Mouse (Mus musculus) layer of hippocampus, adult 18-20 months (tissue): Measurements from ENCODE around the gene Ltbr. TPM values are rescaled to one million over a fixed set of nuclear protein-coding genes. Genes with fewer than 3 reads are reported as not detected.

ENCODE experiments used
- DNase-seq, 2 experiments: peaks; one replicate each; pipeline ENCODE4 v3.0.0; 2022; ENCODE audit warnings: low spot score in 2 of 2
- long read RNA-seq: library from polyadenylated mRNA; stranded (forward); transcript quantifications from one replicate; pipeline ENCODE4 v2.0.0, GENCODE M21; 2021
- total RNA-seq, 2 experiments: library from RNA; stranded (reverse); gene quantifications; 2 replicates each; pipeline ENCODE4 v1.2.3; 2021

Gene Ltbr
- 1 to 10 TPM; 6.5 to 7.4 TPM for total RNA-seq
- long read RNA-seq, partial matches to known transcripts, result 5 of 8 reads
- long read RNA-seq, other reads (novel, unspliced or antisense), result 0 of 8 reads

DNA sequence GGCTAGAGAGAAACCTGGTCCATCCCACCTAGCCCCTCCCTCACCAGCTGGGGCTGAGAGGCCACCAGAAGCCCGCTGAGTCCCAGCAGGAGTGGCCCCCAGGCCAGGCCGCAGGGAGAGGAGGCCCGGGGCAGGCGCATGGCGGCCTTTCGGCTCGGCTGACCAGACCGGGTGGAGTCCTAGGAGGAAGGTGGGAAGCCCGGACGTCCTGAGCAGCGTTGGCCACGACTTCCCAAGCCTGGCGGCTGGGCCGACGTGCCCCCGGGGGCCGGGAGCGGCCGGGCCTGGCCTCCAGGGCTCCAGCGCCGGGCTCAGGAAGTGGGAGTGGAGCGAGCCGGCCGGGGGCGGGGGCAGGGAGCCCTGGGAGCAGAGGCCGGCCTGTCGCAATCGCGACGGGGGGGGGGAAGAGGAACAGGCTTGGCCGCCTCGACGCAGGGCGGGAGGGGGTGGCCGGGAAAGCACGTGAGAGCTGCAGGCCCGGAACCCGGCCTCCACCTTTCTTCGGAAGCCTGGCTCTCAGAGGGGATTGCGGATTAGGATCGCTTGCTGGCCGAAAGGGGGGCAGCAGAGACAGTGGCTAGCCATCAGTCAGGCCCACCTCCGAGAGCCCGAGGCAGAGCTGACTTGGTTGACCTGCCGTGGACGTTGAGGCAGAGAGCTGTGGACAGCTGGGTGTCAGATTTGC, at the start of gene Ltbr:
TSS of gene Ltbr (minus strand) at position 340 of the 685 bp plus-strand sequence.
- peak in 1 of 2 experiments; percentile 43 for DNase-seq

DNA sequence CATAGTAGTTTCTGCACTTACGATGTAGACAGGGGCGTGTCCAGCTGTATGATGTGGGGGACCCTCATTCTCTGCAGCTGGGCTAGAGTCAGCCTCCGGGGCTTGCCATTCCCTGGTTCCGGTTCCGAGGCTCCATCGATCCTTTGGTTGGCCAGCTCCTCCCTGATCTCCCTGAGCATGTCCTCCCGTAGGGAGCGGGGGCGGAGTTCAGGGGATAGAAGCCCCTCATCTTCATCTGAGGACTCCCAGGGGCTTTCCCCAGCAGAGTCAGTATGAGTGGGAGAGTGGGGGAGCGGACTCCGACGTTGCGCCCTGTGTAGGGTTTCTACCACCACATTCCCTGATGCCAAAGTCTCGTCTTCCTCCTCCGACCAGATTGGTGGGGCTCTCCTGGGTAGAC, 49.3 kb upstream of the Ltbr start:
- no peak for DNase-seq

DNA sequence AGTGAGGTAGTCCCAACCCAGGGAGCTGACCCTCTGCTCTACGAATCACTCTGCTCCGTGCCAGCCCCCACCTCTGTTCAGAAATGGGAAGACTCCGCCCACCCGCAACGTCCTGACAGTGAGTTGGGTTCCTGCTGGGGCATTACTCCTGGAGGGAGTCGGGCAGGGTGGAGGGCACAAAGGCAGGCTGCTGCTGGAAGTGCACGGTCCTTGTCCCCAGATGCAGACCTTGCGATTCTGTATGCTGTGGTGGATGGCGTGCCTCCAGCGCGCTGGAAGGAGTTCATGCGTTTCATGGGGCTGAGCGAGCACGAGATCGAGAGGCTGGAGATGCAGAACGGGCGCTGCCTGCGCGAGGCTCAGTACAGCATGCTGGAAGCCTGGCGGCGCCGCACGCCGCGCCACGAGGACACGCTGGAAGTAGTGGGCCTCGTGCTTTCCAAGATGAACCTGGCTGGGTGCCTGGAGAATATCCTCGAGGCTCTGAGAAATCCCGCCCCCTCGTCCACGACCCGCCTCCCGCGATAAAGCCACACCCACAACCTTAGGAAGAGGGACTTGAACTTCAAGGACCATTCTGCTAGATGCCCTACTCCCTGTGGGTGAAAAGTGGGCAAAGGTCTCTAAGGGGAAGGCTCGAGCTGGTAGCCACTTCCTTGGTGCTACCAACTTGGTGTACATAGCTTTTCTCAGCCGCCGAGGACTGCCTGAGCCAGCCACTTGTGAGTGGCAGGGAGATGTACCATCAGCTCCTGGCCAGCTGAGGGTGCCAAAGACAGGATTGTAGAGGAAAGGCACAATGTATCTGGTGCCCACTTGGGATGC, 48.0 kb upstream of the Ltbr start:
- DNase-seq, result peak in 1 of 2 experiments; percentile 40

DNA sequence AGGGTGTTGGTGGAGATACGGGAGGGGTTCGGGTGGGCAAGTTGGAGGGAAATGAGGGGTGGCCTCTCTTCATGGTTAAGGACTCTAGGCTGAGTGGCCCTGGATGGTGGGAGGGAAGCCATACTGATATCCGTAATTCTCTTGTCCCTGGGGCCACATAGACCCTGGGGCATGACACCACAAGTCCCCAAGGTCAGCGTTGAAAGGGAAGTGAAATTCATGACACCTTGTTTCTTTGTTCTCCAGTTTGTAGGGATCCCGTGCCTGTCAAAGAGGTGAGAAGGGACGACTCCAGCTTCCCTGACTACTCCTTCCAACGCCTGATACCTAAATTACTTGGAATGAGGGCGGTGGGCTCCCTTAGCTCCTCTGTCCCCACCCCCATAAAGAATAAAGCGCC, 47.2 kb upstream of the Ltbr start:
- no peak for DNase-seq

DNA sequence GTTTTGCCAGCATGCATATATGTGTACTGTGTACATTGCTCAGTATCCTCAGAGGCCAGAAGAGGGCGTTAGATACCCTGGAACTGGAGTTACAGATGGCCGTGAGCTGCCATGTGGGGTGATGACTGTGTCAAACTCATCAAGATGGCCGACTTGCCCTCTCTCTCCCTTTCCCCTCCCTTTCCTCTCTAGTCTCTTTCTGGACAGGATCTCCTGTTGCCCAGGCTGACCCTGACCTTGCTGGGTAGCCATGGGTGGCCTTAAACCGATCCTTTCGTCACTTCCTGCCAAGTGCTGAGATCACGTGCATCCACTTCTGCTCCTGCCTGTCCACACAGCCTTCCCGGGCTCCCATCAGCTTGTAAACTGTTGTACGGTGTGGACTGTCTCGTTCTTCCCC, 46.3 kb upstream of the Ltbr start:
- DNase-seq, result no peak

DNA sequence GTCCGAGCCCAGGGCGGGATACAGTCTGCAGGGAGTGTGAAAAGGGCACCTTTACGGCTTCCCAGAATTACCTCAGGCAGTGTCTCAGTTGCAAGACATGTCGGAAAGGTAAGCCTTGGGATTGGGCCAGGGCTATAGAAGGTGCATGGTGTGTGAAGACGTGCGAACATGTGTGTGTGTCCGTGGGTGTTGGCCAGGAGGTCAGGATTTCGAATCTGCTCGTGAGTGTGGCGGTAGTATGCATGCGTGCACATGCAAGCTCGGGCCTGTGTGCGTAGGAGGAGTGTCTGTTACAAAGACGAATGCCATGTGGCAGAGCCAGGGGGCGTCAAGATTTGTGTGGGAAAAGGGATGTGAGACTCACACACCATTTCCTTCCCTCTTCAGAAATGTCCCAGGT, 43.6 kb upstream of the Ltbr start:
- DNase-seq, result peak in 1 of 2 experiments; percentile 39

DNA sequence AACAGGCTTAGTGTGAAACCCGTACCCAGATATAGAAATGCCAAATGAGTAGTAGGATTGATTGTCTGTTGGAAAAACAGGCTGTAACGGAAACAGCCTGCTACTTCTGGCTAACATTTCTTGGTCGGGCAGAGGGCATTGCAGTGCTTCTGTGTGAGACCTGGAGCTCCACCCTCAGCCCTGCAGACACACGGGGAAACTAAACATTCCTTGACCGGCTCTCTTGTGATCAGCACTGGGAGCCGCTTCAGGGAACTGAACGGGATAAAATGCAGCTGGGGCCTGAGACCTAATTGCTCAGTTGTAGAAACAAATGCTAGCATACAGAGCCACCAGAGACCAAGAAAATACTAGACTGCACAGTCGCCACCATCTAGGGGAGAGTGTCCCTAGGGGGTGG, 42.6 kb upstream of the Ltbr start:
- DNase-seq, result no peak

DNA sequence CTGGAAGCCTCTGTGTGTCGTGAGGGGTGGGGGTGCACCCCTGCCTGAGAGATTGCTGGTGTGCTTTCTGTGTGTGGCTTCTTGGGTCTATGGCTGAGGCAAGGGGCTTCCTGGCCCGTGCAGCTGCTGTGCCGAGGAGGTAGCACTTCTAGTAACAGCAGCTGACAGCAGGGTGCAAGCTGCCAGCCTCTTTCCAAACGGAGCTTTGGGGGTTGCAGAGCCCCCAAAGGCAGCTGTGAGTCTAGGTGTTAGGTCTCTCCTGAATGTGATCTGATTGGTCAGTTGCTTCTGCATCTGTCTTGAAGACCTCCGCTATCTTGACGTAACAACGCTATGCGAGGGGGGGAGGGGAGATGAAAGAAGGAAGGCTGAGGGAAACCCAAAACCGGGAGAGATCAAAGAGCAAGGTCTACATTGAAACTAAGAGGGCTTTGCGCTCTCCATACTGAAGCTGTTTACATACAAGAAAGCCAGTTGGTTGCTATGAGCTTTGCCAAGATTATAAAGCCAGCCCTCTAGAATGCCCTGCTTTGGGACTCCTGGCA, 41.6 kb upstream of the Ltbr start:
- DNase-seq, result no peak

DNA sequence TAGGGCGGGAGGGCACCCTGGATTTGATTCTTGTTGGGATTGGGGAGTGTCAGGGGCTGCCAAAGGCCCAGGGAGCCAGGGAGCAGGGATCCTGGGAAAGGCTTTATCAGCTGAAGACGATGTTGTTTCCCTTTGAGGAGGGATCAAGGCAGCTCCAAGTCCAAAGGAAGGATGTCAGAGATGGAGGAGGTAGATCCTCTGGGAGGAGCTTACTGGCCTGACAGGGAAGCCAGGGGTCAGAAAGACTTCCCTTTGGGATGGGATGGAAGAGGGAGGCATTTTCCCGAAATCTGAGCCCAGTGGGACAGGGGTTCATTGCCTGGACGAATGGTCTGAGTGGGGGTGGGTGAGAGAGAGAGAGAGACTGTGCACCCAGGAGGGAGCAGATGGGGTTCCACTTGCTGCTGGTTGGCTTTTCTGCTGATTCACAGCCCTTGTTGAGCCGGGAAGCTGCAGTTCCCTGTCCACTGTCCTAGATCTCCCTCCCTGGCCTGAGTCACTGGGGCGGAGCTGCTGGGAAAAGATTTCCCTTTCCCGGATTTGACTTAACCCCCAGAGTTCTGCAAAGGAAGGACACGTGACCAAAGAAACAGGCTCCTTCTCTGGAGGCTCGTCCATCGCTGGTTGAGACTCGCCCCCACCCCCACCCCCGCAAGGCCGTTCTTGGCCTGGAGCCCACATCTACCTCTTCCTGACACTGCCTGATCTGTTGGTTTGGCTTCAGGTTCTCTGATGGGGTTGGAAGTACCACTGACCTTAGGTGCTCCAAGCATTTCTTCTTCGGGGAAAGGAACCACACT, 40.9 kb upstream of the Ltbr start:
- no peak for DNase-seq

DNA sequence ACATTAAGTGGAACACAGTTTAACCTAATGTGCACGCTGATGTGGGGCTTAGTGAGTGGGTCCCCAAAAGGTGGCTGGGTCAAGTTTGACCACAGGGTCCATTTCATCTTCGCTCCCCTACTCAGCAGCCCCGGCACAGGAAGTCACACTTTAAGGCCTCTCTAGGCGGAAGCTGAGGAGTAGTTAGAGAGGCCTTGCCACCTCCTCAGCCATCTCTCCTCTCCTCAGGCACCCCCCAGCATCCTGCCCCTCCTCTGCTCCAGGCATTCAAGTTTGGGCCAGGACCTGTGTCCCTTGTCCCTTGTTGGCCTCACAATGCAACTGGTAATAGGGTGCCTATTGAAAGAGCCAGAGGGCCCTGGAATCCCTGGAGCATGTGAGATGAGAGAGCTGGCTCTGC, 40.0 kb upstream of the Ltbr start:
- DNase-seq, result no peak

DNA sequence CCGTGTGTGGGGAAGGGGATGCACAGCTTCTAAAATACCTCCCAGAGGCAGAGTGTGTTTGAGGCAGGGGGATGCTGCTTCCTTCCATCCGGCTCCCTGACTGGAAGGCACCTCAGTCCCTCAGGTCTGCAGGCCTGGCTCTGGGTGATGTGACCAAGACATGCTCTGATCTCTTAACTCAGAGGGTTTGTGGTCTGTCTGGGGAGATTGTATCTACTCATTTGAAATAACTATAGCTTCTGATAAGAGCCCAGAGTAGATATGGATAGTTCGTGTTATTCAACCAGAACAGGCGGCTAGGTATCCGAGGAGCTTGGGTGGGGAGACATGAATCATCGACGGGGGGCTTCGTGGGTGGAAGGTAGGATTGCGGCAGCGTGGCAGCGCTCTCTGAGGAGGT, 39.5 kb upstream of the Ltbr start:
- no peak for DNase-seq

DNA sequence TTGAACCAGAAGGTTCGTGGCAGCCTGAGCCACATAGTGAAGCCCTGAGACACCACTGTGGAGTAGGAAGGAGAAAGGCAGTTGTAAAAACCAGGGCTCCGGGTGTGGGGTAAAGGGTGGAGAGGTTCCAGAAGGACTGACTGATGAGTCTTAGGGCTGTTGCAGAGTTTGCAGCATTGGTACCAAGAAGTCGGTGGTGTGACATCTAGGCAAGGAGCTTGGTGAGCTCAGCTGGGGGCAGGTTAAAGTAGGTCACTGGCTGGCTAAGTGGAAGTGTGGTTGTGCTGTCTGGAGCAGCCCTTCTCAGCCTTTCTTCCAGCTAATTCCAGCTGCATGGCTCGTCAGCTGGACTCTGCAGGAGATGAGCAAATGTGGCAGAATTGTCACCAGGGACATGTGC, 39.1 kb upstream of the Ltbr start:
- no peak for DNase-seq

DNA sequence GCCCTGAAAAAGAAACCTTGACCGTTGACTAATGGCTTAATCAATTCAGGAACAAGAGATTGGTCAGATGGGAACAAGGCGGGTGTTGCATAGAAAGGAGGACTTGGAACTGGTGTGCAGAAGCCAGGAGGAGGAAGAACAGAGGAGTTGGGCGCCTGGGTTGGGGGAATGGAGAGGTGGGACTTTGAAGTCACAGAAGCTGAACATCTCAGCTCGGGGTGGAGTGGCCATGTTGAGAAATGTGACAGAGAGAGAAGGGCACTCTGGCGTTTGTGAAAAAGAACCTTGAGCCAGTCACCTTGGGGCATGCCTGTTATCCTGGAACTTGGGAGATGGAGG, 38.3 kb upstream of the Ltbr start:
- DNase-seq, result no peak

DNA sequence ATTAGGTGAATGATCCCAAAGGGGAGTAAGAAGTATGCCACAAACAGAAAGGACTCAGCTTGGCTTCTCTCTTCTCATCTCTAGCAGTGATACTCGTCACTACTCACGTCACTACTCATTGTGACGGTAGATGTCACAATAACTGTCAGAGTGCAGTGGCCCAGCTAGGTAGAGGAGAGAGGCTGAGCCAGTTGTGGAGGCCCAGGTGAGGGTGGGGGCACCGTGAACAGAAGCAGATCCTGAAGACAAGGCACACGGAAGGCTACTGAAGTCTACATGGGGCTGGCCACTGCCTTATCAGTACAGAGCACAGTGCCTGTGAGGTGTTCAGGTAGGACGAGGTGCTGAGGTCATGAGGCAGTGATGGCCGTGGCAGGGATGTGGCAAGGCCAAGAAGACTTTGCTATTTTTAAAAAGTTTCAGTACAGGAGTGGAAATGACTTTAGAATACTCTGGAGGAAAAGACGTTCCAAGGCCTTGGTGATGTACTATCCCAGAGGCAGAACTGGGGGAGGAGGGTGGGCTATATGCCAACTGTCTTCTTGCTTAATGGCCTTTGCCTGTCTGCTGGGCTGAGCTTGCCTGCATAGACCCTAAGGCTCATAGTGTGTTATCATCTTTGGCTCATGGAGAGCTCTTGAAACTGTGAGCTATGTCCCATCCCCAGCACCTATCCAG, 37.8 kb upstream of the Ltbr start:
- DNase-seq, result no peak

DNA sequence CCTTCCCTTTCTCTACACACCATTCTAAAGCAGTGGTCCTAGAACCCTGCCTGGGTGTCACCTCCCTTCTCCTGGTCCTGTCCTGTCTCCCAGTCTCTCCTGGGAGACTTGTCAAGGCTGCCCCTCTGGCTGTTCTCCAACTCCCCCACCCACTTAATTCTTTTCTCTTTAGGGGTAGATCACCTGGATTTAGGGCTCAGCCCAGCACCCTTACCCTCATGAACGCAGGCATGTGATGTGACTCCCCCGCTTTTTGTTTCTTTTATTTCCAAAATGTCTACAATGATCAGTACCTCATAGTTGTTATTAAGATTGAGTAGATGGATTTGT, 37.3 kb upstream of the Ltbr start:
- no peak for DNase-seq

DNA sequence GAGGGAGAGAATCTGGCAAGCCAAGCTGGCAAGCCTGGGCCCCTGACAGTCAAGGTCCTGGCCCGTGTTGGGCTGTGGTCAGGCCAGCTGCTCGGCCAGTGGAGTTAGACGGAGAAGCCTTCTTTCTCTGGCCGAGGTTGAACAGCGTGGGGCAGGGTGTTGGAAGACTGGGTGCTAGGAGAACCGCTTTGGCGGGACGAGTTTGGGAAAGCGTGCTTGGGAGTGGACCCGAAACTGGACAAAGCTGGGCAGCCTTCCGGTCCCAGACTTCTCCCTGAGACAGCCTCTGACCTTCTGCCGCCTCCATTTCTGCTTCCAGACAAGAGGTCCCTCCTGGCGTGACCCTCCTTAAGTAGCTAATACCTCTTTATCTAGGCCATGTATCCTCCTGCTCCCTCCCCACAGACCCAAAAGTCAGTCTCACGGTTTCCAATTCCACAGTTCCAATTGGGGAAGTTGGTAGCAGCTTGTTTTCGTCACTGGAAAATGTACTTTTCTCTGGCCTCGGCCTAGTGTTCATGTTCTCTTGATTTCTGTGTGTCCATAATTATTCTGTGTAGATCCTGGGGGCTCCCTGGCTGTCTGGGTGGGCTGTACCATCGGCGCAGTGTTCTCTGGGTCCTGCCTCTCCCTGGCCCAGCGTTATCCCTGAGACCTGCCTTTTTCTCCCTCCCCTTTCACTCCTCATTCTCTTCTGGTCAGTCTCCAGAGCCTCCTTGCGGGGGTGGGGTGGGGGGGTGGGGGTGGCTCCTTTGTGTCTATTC, 36.7 kb upstream of the Ltbr start:
- no peak for DNase-seq

DNA sequence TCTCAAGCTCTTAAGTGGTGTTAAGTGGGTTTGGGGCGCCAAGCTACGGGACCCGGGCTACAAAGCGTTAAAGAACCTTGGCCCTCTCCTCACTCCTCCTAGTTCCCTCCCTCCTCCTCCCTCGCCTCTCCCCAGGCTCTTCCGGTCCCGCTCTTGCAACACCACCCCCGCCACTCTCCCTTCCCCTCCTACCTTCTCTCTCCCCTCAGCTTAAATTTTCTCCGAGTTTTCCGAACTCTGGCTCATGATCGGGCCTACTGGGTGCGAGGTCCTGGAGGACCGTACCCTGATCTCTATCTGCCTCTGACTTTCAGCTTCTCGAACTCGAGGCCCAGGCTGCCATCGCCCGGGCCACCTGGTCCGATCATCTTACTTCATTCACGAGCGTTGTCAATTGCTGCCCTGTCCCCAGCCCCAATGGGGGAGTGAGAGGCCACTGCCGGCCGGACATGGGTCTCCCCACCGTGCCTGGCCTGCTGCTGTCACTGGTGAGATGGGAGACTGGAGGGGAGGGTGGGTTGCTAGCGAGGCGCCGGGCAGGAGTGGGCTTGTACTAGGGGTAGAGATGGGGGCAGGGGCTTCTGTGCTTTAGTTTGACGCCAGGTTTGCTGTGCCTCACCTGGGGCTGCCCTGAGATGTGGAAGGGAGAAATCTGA, 36.0 kb upstream of the Ltbr start:
- DNase-seq, result no peak

DNA sequence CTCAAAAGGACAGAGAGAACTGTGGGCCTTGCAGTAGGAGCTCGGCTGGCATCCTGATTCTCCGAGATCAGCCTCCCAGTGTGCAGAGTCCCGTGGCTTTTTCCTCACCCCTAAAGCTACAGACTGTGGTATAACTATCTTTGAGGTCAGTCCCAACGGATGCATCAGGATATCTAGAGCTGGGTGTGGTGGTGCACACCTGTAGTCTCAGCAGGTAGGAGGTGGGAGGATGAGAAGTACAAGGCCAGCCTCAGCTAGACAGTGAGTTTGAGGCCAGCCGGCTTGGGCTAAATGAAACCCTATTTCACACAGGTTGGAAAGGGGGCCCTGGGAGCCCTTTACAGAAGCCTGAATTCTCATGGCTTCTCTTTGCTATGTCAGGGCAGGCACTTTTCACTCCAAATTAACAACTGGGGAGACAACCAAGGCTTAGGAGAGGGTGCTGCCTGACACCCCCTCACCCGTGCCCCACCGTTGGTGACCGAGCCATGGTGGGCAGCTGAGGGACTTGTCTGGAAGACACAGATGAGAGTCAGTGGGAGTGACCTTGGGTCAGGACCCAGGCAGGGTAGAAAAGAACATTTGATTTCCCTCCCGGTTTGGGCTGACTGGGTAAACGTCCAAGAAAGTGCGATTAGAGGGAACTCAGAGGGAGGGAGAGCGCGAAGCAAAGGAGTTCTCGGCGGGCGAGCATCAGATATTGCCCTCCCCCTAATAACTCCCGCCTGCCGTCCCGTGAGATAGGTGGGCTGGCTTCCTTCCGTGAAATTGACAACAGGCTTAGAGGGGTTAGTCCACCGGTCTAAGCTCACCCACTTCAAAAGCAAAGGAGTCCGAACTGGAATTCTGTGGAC, 35.3 kb upstream of the Ltbr start, which contains the start of gene Tnfrsf1a:
TSS of gene Tnfrsf1a (plus strand) at position 642 of the 854 bp plus-strand sequence.
- no peak for DNase-seq

DNA sequence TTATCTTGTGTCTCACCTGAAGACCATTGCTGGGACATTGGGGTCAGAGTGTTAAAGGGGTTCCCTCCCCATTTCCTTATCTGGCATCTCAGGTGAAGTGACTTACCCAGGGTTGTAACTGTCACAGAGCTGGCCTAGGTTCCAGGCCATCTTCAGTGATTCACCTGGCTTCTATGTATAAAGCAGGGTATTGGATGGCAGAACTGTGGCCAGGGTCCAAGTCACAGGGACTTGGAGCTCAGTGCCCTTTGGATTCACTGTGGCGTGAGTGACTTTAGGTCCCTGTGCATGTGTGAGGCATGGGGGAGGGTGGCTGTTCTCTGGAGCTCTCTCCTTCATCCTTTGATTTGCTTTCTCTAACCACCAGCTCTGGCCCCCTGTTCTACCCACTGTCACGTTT, 32.3 kb upstream of the Ltbr start:
- DNase-seq, result no peak
